Mouse (Mus musculus) midbrain, embryonic 11.5 days (tissue): Measurements from ENCODE around the gene Elavl4. TPM values are rescaled to one million over a fixed set of nuclear protein-coding genes. Genes with fewer than 3 reads are reported as not detected.

Source experiments
- ATAC-seq: fragments of 200-750 bp; cut with Nextera tagmentation; 2 replicates; pipeline ENCODE4 v1.8.0; 2017; ENCODE audit warnings: moderate TSS enrichment, moderate library complexity; ENCODE audit not compliant: low FRiP score
- DNase-seq: peaks from one replicate; pipeline ENCODE4 v3.0.0; 2015; ENCODE audit warnings: low spot score; ENCODE audit errors: missing footprints
- H3K27ac ChIP-seq: fragments of 300-500 bp; sonication (generic); 2 replicates; pipeline ENCODE4 v1.5.1; 2014; ENCODE audit warnings: low read depth, low read length
- H3K27me3 ChIP-seq: fragments of 300-500 bp; sonication (generic); 2 replicates; pipeline ENCODE4 v1.6.1; 2014; ENCODE audit warnings: mild to moderate bottlenecking, low read length, moderate library complexity, mixed read lengths; ENCODE audit not compliant: control insufficient read depth, insufficient read depth
- H3K36me3 ChIP-seq: fragments of 300-500 bp; sonication (generic); 2 replicates; pipeline ENCODE4 v1.6.1; 2014; ENCODE audit warnings: mild to moderate bottlenecking, low read length, moderate library complexity, mixed read lengths; ENCODE audit not compliant: control insufficient read depth, insufficient read depth
- H3K4me1 ChIP-seq: fragments of 300-500 bp; sonication (generic); 2 replicates; pipeline ENCODE4 v1.6.1; 2014; ENCODE audit warnings: low read length; ENCODE audit not compliant: control insufficient read depth, insufficient read depth
- H3K4me2 ChIP-seq: fragments of 300-500 bp; sonication (generic); 2 replicates; pipeline ENCODE4 v1.6.1; 2014; ENCODE audit warnings: mild to moderate bottlenecking, moderate library complexity
- H3K4me3 ChIP-seq: fragments of 300-500 bp; sonication (generic); 2 replicates; pipeline ENCODE4 v1.5.1; 2014; ENCODE audit warnings: low read depth, low read length
- H3K9ac ChIP-seq: fragments of 300-500 bp; sonication (generic); 2 replicates; pipeline ENCODE4 v1.6.1; 2014; ENCODE audit warnings: low read length
- H3K9me3 ChIP-seq: fragments of 300-500 bp; sonication (generic); 2 replicates; pipeline ENCODE4 v1.6.1; 2016; ENCODE audit warnings: low read length; ENCODE audit not compliant: control insufficient read depth
- WGBS: fragments of 180-500 bp; shearing (Covaris S2); extraction: QIAGEN DNeasy Blood & Tissue Kit; methylation state at CpG from one replicate; pipeline ENCODE4 v1.1.7; 2014; 5-methylcytosine and 5-hydroxymethylcytosine counted together
- polyA plus RNA-seq: library from polyadenylated mRNA; unstranded; fragments of >200 nt; fragmentation: Nextera tagmentation; extraction: Ambion mirVana; gene quantifications from 2 replicates; pipeline ENCODE4 v1.2.1, GENCODE M21; 2014

Elavl4 gene
- polyA plus RNA-seq: 240 and 250 TPM in 2 replicates

DNA sequence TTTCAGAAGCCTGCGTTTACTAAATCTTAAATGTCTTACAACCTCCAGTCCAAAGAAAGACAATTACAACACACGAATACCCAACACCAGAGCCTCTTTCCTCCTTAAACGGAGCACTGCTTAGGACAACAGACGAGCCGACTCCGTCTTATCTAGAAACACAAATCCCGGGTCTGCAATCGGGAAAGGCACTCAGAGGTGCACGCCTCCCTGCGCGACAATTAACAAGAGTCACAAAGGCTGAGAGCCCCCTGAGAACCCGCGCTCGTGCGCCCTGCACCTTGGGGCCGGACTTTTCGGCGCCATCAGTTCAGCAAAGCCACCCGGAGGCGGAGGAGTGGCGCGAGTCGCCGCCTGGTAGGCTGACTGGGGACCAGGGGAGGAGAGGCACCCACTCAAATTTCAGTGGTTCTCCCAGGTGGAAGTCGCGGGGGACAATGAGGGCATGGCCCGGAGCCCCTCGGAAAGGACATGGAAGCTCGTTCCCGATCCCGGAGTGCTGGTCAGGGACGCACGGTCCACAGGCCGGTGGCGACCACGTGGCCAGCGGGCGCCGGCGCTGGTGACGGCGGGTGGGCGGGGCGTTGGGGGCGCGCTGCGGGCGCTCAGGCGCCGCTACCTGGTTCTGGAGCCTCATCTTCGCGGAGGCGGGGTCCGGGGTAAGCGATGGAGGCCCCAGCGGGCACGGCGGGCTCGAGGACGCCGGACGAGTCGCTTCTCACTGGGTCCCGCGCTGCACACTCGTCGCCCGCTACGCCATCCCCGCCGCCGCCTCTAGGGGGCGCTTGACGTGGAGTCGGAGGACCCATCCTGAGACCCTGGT is at the start of gene Elavl4:
Gene Elavl4 (minus strand): TSS at position 732 of the 823 bp plus-strand sequence.
- WGBS: under 1% methylated on average over 69 of the region's 75 CpGs
- Histone ChIP-seq H3K9me3 (no peaks in the 10 kb centered on the region), H3K4me1 (peaks cover 3% of the 10 kb centered on the region; the same call in 1 of the 2 replicates), H3K27me3 (no peaks in the 10 kb centered on the region), H3K4me2 (peak within 1 kb of the TSS; percentile 78), H3K4me3 (peak within 1 kb of the TSS; percentile 62), H3K36me3 (no peaks in the 10 kb centered on the region), H3K27ac (peak within 1 kb of the TSS; percentile 71), H3K9ac (peak within 1 kb of the TSS; percentile 90)
- DNase-seq: peak; percentile 100
- peak; percentile 97 for ATAC-seq

DNA sequence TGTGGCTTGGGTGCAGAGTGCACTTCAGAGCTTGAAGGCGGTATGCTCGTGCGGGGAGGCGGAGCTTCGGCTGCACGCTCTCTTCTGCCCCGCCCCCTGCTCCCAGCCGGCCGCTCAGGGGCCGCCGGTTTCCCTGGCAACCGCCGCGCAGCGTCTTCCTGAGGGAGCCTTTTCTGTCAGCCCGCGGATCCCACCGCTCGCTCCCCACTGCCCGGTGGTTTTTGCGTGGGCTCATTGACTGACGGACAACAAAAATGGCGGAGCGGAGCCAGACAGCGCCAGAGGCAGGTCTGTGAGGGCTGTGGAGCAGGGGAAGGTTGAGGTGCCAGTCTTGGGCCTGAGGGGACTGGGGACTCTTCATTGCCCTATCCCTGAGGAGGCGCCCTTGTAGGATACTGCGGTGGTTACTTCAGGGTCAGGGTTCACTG is 45.9 kb upstream of the Elavl4 start, which contains the start of gene Agbl4:
Gene Agbl4 (plus strand): TSS at position 44 of the 428 bp plus-strand sequence.
- Histone ChIP-seq H3K9me3 (no peaks in the 10 kb centered on the region), H3K27ac (no peak within 1 kb of the TSS), H3K9ac (peak within 1 kb of the TSS; percentile 55), H3K4me3 (peak within 1 kb of the TSS; percentile 55), H3K4me1 (peaks cover 7% of the 10 kb centered on the region; the same call in 1 of the 2 replicates), H3K27me3 (no peaks in the 10 kb centered on the region), H3K4me2 (peak within 1 kb of the TSS; percentile 66), H3K36me3 (no peaks in the 10 kb centered on the region)
- WGBS: under 1% methylated on average over 27 of the region's 27 CpGs
- peak; percentile 97 for DNase-seq
- peak; percentile 99 for ATAC-seq

DNA sequence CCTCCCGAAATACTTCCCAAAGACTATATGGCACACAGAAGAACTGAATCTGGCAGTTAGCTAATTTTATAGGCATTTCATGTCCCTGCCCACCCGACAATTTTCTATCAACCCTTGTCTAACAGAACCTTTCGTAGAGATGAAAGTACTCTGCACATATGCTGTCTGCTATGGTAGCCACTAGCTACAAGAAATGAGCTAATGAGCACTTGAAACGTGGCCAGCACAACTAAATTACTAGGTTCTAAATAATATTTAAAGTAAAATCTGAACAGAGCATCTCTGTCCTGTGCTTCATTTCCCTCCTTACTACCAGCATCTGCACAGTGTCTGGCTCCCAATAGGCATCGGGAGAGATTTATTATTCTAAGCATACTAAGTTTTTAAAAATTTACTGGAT is 44.5 kb upstream of the Elavl4 start:
- 86% methylated on average over 5 of the region's 5 CpGs for WGBS
- Histone ChIP-seq H3K4me1 (peaks cover 7% of the 10 kb centered on the region; the same call in 1 of the 2 replicates), H3K9me3 (no peaks in the 10 kb centered on the region), H3K27me3 (no peaks in the 10 kb centered on the region), H3K27ac (no peak overlapping the region), H3K4me3 (no peak overlapping the region), H3K9ac (no peak overlapping the region), H3K4me2 (no peak overlapping the region), H3K36me3 (no peaks in the 10 kb centered on the region)
- ATAC-seq (no peak), DNase-seq (no peak)

DNA sequence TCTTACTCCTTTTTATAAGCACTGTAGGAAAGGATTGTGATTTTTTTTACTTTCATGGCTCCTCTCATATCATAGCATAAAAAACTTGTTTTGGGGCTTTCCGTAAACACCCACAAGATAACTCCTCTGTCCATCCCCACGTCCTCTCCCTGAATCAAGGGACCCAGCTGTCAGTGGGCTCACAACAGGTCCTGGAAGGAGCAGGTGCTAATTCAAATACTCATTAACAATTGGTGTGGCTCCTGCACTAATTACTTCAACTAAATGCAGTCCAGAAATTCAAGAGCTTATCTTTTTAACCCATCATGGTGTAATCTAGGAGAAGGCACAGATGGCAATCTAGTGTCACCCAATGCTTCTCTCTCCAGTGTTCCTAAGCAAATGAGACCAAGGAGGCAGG is 8.9 kb upstream of the Elavl4 start:
- WGBS: 83% methylated on average over 2 of the region's 2 CpGs
- ATAC-seq (no peak), DNase-seq (no peak)
- H3K4me2 ChIP-seq: no peak overlapping the region
- H3K27me3 ChIP-seq: no peaks in the 10 kb centered on the region
- H3K36me3 ChIP-seq: no peaks in the 10 kb centered on the region
- no peak overlapping the region for H3K4me3 ChIP-seq
- no peaks in the 10 kb centered on the region for H3K9me3 ChIP-seq
- no peak overlapping the region for H3K9ac ChIP-seq
- H3K4me1 ChIP-seq: no peaks in the 10 kb centered on the region
- no peak overlapping the region for H3K27ac ChIP-seq

DNA sequence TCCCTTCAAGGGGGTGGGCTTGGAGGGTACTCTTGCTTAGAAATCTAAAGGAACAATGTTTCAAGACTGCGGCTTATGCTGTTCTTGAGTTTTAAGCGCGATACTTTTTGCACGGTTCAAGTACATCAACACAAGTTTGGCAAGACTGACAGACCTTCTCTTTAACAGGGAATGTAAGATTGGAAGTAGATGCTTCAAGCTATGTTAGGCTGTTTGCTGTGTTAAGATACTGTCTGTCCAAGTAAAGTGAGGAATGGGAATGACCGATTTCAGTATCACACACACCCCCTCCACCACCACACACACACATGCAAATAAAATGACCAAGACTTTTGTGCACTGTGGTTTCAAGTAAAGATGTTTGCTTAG is 276 bp upstream of the Elavl4 start:
- Histone ChIP-seq H3K27me3 (no peaks in the 10 kb centered on the region), H3K4me1 (peaks cover 3% of the 10 kb centered on the region; the same call in 1 of the 2 replicates), H3K4me3 (peak overlapping the region; percentile 62), H3K9me3 (no peaks in the 10 kb centered on the region), H3K9ac (peak overlapping the region; percentile 90), H3K27ac (no peak overlapping the region), H3K4me2 (peak overlapping the region; percentile 78), H3K36me3 (no peaks in the 10 kb centered on the region)
- 6% methylated on average over 5 of the region's 5 CpGs for WGBS
- no peak for DNase-seq
- peak; percentile 30; the same call in 1 of the 2 replicates for ATAC-seq

DNA sequence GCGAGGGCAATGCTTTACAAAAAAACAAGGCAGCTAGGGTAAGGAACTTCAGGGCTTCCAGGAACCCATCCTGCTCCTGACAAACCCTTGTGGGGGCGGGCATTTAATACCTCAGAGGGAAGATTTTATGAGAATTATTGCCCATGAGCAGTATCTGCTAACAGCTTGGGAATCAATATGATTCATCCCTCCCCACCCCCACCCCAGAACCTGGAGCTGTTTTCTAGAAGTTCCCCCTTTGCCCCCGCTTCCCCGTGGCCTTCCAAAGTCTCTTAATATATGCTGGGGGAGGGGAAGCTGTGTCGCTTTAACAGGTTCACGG is 892 bp downstream of the Elavl4 start:
- no peaks in the 10 kb centered on the region for H3K36me3 ChIP-seq
- H3K9ac ChIP-seq: peak overlapping the region; percentile 90
- no peak overlapping the region; the same call in 1 of the 2 replicates for H3K27ac ChIP-seq
- WGBS: 11% methylated on average over 6 of the region's 6 CpGs
- H3K27me3 ChIP-seq: no peaks in the 10 kb centered on the region
- H3K4me1 ChIP-seq: peaks cover 3% of the 10 kb centered on the region; the same call in 1 of the 2 replicates
- H3K4me3 ChIP-seq: peak overlapping the region; percentile 62
- DNase-seq (no peak), ATAC-seq (peak; percentile 10)
- peak overlapping the region; percentile 78 for H3K4me2 ChIP-seq
- H3K9me3 ChIP-seq: no peaks in the 10 kb centered on the region

DNA sequence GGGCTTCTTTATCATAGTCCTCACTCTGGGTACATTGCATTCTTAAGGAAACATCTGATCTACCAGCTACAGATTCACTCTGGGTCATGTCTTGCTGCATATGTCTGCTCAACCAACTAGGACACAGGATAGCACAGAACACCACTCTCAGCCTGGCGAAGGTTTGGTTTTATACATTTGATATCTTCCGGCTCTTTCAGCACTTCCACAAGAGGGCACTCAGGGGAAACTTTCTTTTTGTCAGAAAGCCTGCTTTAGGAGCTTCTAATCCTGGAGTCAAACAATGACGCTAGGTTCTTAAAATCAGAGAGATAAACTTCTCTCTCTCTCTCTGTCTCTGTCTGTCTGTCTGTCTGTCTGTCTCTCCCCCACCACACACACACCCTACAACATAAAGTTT is 27.8 kb downstream of the Elavl4 start:
- ATAC-seq: no peak
- WGBS: 54% methylated on average over 3 of the region's 3 CpGs
- Histone ChIP-seq H3K27ac (no peak overlapping the region), H3K4me3 (no peak overlapping the region), H3K27me3 (no peaks in the 10 kb centered on the region), H3K4me1 (peaks cover 5% of the 10 kb centered on the region; the same call in 1 of the 2 replicates), H3K9ac (no peak overlapping the region), H3K9me3 (no peaks in the 10 kb centered on the region), H3K36me3 (no peaks in the 10 kb centered on the region), H3K4me2 (no peak overlapping the region)
- no peak for DNase-seq

DNA sequence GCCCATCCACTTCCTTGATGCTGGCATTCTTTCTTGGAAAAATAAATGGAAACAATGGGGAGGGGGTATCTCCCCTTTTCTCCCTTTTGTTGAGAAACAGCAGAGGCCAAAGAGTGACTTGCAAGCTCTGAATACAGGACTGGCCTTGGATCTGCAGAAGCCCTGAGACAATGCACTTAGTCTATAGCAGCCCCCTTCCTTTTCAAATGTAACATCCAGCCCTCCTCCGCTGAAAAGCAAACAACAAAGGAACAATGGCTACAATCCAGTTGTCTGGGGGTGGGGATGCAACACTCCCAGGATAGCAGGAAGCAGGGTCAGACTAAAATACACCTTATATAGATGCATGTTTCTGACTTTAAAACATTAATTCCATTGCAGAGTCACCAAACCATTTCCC is 39.6 kb downstream of the Elavl4 start:
- DNase-seq (peak; percentile 86), ATAC-seq (peak; percentile 81)
- H3K9ac ChIP-seq: no peak overlapping the region
- no peak overlapping the region for H3K4me2 ChIP-seq
- WGBS: 0% methylated on average over 1 of the region's 1 CpGs
- H3K27me3 ChIP-seq: no peaks in the 10 kb centered on the region
- H3K4me3 ChIP-seq: no peak overlapping the region
- H3K27ac ChIP-seq: no peak overlapping the region
- peaks cover 2% of the 10 kb centered on the region; the same call in 1 of the 2 replicates for H3K4me1 ChIP-seq
- H3K9me3 ChIP-seq: no peaks in the 10 kb centered on the region
- H3K36me3 ChIP-seq: no peaks in the 10 kb centered on the region

DNA sequence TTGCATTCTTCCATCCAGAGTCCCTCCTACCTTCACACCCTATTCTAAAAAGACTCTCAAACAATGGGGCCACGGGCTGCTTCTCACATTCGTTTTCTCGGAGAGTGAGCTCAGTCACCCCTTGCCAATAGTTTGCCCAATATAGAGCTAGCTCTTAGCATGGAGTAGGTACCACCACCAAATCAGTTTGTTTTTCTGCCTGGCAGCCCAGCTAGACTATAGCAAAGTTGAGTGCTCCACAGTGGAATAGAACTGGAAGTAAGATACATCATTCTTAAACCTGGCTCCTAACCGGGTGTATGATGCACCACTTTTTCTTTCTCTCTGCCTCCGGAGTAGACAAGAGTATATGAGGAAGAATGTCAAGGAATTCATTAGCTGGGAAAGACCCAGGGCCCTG is 44.7 kb downstream of the Elavl4 start:
- 54% methylated on average over 5 of the region's 5 CpGs for WGBS
- Histone ChIP-seq H3K9me3 (no peaks in the 10 kb centered on the region), H3K4me1 (no peaks in the 10 kb centered on the region; the same call in 1 of the 2 replicates), H3K36me3 (no peaks in the 10 kb centered on the region), H3K4me3 (no peak overlapping the region), H3K9ac (no peak overlapping the region), H3K27me3 (no peaks in the 10 kb centered on the region), H3K27ac (no peak overlapping the region), H3K4me2 (no peak overlapping the region)
- ATAC-seq: no peak
- peak; percentile 73 for DNase-seq
